Mouse (Mus musculus) megakaryocyte, adult 5-6 weeks (primary cell): ENCODE results near the gene Bcl2l1. TPM values are rescaled to one million over a fixed set of nuclear protein-coding genes. Genes with fewer than 3 reads are reported as not detected.

Experiments
- ATAC-seq: 2 replicates; pipeline ENCODE4 v1.8.0; 2016; ENCODE audit warnings: mild to moderate bottlenecking, inconsistent platforms; ENCODE audit not compliant: poor library complexity, severe bottlenecking
- total RNA-seq, 2 experiments: library from RNA; stranded (forward) in 1 of 2; stranded (reverse) in 1 of 2; fragments of 153-499, 151-499 nt in 1 of 2; fragments of 221-1000, 200-1000 nt in 1 of 2; gene quantifications; 2 replicates each; pipeline versions ENCODE4 v1.2.3 to v1.2.4; 2015 to 2017

Bcl2l1 gene
- total RNA-seq, 2 experiments from 2014 or later: 9.3 TPM

- ATAC-seq: no peak
These were observed 26.4 kb downstream of the Bcl2l1 start for GRCm38 (mm10) chr2:152805111-152805490.

GRCm38 (mm10) chr2:152804408-152805110 lies 27.0 kb downstream of the Bcl2l1 start:
- ATAC-seq: peak; percentile 30; the same call in 1 of the 2 replicates

- no peak for ATAC-seq
These were observed 28.4 kb downstream of the Bcl2l1 start for GRCm38 (mm10) chr2:152803081-152803480.

- no peak for ATAC-seq
These were observed 29.2 kb downstream of the Bcl2l1 start for GRCm38 (mm10) chr2:152802303-152802702.

GRCm38 (mm10) chr2:152800762-152801113 lies 30.8 kb downstream of the Bcl2l1 start:
- ATAC-seq: no peak

GRCm38 (mm10) chr2:152799954-152800761 lies 31.4 kb downstream of the Bcl2l1 start:
- no peak for ATAC-seq

- no peak for ATAC-seq
These were observed 33.9 kb downstream of the Bcl2l1 start for GRCm38 (mm10) chr2:152797589-152797988.

- ATAC-seq: no peak
These were observed 37.2 kb downstream of the Bcl2l1 start for GRCm38 (mm10) chr2:152794281-152794827.

- ATAC-seq: no peak
These were observed 38.1 kb downstream of the Bcl2l1 start for GRCm38 (mm10) chr2:152793381-152793780.

GRCm38 (mm10) chr2:152792461-152792860 lies 39.1 kb downstream of the Bcl2l1 start:
- no peak for ATAC-seq

GRCm38 (mm10) chr2:152789591-152789999 lies 41.9 kb downstream of the Bcl2l1 start:
- ATAC-seq: peak; percentile 74

GRCm38 (mm10) chr2:152788892-152789421 lies 42.6 kb downstream of the Bcl2l1 start:
- peak; percentile 60 for ATAC-seq

- no peak for ATAC-seq
These were observed 44.0 kb downstream of the Bcl2l1 start for GRCm38 (mm10) chr2:152787543-152787942.

GRCm38 (mm10) chr2:152787136-152787535 lies 44.4 kb downstream of the Bcl2l1 start:
- no peak for ATAC-seq

- no peak for ATAC-seq
These were observed 45.8 kb downstream of the Bcl2l1 start for GRCm38 (mm10) chr2:152785446-152786350.

- ATAC-seq: peak; percentile 28
These were observed 46.9 kb downstream of the Bcl2l1 start for GRCm38 (mm10) chr2:152784640-152785039.

GRCm38 (mm10) chr2:152783241-152783640 lies 48.3 kb downstream of the Bcl2l1 start:
- ATAC-seq: no peak

GRCm38 (mm10) chr2:152782656-152783055 lies 48.9 kb downstream of the Bcl2l1 start:
- ATAC-seq: no peak

GRCm38 (mm10) chr2:152781031-152781711 lies 50.4 kb downstream of the Bcl2l1 start:
- peak; percentile 34 for ATAC-seq

GRCm38 (mm10) chr2:152780466-152780865 lies 51.1 kb downstream of the Bcl2l1 start:
- no peak for ATAC-seq
